Mouse (Mus musculus) retina, postnatal 7 days (tissue): Measurements from ENCODE around the gene Rora.

Experiments used
- DNase-seq: peaks from one replicate; pipeline ENCODE4 v3.0.0-alpha.2; 2012; ENCODE audit warnings: low read depth, low spot score

Gene Rora

DNA sequence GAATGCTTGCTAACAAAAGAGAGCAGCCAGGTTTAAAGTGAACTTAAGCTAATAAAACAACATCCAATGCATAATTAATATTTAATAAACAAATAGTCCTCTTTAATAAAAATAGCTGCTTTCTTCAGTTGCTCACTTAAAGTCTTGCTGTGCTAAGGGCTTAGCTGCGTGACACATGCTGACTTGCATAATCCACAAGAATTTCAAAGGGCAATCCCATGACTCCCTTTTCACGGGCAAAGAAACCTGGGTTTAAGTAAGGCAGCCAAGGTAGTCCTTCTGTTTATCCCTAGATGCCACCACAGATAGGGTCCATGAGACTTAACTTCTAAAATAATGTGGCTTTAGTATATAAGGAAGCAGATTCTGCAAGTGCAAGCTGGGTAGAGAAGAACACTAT is 355.1 kb downstream of the Rora start:
- DNase-seq = no peak

- DNase-seq = no peak
These were observed 357.3 kb downstream of the Rora start for GRCm38 (mm10) chr9:69010886-69011285.

- DNase-seq = no peak
These were observed 359.7 kb downstream of the Rora start for GRCm38 (mm10) chr9:69013186-69013715.

- DNase-seq = no peak
These were observed 360.6 kb downstream of the Rora start for GRCm38 (mm10) chr9:69014203-69014602.

DNA sequence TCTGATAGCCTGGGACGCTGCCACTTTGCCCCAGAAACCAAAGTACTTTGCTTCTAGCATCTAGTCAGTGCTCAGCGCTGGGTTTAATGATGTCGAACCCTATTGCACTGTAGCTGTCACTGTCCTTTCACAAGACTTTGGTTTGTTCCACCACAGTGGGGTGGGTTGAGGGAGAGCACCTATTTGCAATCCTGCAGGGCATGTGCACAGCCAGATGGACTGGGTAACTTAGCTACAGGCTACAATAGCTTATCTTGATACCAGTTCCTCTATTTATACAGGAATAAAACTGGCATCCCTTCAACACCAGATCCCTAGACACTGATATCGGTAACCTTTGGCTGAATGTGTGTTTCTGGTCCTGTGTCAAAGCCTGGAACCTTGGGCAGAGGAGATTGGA is 366.8 kb downstream of the Rora start:
- no peak for DNase-seq

DNA sequence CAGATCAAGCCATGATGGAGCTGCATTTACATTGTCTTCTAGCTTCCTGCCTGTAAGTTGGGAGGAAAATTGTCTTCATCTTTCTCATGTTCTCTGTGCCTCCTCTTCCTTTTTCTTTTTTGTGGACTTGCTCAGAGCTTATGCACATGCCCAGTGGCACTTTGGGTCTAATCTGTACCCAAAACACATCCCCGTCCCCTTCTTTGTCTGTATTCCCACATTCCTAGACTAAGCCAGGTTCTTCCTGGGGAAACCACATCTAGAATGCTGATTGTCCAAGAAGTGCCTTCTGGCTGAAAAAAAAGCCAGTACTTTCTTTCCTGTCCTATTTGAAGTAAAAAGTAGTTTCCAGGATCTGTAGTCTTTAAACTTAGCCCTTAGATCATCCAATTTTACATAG is 367.9 kb downstream of the Rora start:
- DNase-seq = no peak

- no peak for DNase-seq
These were observed 369.7 kb downstream of the Rora start for GRCm38 (mm10) chr9:69023314-69023713.

- DNase-seq = no peak
These were observed 374.6 kb downstream of the Rora start for GRCm38 (mm10) chr9:69028177-69028576.

DNA sequence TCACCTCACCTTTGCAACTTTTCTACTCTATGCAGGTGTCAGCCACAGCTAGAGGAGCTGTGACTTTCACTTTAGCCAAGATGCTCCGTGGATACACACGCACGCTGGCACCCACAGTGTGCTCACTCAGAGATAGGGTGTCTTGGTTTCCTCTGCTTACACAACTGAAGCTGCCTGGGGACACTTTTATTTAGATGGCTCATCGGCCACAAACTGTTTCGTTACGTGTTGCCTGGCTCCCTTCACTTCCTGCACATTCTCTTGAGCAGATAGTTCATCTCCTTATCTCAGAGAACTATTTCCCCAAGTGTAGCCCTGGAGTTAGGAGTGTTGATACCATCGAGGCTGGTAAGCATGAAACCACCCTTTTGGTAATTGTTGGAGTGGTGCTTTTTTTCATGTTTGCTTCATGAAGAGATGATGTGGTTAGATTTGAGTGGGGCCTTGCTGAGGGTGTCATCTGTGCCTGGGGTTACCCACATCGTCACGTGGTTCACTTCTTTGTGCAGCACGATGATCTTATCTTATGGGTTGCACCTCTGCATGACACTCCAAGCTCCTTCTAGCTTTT is 380.8 kb downstream of the Rora start:
- DNase-seq = no peak

DNA sequence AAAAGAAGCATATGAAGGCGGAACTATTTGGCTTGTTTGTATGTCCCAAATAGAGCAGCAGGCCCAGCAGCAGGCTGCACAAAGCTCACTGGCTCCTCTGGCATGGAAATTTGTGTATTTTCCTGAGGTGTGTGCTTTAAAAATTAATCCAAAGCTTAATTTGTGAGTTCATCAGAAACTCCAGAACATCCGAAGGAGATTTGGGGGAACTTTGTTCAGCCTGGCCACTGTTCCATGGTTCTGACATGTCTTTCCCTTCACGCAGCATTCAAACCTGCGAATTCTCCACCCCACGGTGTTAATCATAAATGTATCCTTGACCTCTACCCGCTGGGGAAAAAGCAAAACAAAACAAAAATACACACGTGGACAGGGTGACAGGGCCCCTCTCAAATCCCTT is 381.9 kb downstream of the Rora start:
- no peak for DNase-seq

DNA sequence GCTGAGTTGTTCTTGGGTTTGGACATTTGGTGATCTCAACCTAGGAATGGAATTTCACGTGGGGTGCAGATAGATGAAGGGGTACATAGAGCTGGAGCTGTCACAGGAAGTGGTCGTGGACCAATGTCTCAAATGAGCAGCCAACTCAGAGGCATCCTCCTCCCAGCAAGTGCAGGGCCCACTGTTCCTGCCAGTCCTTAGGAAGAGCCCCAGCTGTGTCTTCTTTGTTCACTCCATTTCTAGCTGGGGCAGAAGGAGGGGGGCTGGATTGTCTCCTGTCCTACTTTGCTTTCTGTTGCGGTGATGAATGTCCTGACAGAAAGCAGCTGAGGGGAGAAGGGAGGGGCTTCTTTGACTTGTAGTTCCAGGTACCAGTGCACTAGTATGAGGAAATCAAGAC is 382.7 kb downstream of the Rora start:
- DNase-seq = no peak

- DNase-seq = no peak
These were observed 390.5 kb downstream of the Rora start for GRCm38 (mm10) chr9:69043920-69044613.

- no peak for DNase-seq
These were observed 391.1 kb downstream of the Rora start for GRCm38 (mm10) chr9:69044614-69045133.

DNA sequence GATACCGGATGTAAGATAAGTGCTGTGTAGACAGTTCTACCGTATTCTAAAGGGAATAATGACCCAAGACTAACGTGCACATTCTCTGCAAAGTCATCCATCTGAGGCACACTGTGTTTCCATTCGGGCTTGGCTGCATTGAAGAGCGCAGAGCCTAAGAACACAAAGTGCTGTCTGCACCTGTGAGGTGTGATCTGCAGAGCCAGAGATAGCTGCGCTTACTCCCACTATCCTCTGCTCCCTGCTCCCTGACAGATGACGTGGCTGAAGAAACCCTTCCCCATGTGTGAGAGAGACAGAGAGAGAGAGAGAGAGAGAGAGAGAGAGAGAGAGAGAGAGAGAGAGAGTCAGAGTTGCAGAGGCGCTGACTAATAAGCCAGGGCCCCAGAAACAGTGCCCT is 392.3 kb downstream of the Rora start:
- no peak for DNase-seq

GRCm38 (mm10) chr9:69050856-69051255 is 397.3 kb downstream of the Rora start:
- no peak for DNase-seq

GRCm38 (mm10) chr9:69051890-69052289 is 398.3 kb downstream of the Rora start:
- no peak for DNase-seq

DNA sequence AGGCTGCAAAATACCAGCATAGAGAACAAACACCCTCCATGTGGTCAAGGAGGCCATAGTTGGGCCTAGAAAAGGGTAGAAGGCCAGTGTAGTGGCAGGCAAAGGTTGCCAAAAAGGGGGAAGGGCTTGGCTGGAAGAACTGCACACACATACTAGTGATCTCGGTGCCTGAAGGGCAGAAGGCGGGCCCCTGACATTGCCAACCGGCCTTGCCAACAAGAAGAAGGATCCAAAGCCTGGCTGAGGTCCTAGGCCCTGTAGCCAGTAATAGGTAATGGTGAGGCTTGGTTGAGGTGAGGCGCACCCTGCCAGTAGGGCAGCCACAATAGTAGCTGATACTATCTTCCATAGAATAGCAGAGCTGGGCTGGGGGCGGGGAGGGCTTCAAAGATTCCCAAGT is 401.7 kb downstream of the Rora start:
- DNase-seq = no peak

DNA sequence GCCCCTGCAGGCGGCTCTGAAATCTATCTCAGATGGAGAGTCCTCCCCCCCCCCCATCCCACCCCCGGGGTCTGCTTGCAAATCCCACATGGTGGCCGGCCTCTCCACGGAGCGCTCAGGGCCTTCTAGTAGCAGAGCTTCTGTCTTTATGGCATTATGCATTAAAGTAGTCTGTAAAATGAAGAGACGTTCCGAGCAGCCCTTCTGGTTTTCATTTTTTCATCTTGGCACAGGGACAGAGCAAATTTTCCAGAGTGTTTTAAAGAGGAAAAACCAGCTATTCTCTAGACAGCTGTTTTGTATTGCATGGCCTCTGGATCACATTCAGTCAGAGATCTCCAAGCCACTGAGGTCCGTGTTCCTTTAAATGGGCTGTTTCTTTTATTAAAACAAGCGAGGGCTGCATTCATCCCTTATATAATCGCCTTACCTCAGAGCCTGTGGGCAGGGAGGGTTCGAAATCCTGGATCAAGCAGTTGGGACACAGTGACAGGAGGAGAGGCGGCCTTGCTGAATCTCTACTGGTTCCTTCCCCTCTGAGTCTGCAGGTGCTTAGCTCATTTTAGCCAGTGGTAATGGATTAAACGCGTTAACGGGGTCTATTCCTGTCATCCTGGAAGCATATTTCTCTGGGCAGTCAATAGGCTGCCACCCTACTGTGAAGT is 417.7 kb downstream of the Rora start:
- DNase-seq = peak; percentile 41

- DNase-seq = no peak
These were observed 419.7 kb downstream of the Rora start for GRCm38 (mm10) chr9:69073271-69073670.

DNA sequence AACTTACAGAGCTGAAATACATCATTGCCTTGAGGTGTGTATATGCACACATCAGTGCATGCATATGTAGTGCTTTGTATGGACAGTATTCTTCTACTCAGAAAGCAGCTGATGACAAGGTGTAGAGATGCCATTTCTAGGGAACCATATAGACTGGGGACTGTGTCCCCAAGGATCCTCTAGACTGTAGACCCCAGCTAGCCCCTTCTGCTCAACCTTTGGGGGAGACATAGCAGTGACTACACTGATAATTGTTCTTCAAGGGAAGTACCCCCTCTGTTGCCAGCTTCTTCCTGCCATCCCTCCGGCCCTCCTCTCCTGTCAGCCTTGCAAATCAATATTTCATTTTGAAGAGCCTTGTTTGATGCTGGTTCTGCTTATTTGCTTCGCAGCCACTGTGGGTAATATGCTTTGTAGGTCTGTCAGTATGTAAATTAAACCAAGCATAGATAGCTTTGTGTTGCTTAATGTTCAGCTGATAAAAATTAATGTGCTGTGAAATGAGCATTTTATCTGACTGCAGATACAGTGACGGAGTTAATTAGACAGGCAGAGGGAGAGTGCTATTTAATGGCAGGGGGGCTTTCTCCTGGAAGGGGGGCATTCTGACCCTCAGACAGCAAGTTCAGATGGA is 430.6 kb downstream of the Rora start:
- DNase-seq = no peak

DNA sequence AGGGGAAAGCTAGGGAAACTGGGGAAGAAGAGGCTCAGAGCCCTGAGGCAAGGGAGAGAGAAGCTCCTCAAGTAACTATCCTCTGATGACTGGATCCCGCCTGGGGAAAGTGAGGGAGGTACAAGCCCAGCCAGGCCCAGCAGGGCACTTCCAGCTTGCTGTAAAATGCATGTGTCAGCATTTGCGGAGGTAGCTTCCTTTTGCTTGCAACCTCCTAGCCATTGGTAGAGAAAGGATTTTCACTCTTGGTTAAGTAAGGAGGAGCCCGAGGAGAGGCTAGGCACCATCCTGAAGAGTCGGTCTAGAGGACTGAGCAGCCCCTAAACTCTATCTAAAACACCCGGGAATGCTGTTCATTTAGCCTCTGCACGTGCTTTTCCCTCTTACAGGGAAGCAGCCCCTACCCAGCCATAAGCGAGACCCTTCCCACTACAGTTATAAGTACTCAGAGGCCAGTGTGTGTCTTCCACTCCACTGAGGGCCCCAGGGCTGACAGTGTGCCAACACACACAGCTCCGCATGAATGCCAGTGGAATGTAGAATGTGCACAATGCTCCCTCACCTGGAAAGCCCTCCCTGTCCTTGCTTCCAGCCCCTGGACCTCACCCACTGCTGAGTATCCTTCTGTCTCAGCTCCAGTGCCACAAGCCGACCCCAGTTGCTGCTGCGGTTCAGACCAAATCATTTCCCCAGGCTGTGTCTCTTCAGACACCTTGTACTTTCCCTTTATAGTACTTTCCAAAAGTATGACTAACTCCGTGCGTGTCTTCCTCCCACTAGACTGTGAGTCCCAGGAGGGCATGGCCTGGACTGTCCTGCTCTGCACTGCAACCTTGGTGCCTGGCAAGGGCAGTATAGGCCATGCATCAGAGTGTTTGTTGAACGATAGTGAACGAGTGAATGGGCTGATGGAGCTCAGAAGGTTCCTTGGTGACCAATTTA is 431.4 kb downstream of the Rora start:
- no peak for DNase-seq
